Mouse (Mus musculus) right cerebral cortex, adult 2 months (tissue): ENCODE measurements around the gene Chst4.
"Not testable (repeated sequence)": the region's sequence is repeated elsewhere in the genome, so short reads cannot be mapped to it uniquely, and the experiment has no call there.

Source experiments
- DNase-seq, 2 experiments: peaks; one replicate each; pipeline ENCODE4 v3.0.0; 2021 to 2022; ENCODE audit warnings: low spot score in 2 of 2

Gene Chst4

GRCm38 (mm10) chr8:110039659-110040058 lies at the start of gene Chst4:
Chst4 (minus strand) TSS chr8:110039740.
- no peak for DNase-seq

GRCm38 (mm10) chr8:110082416-110083105 lies 43.0 kb upstream of the Chst4 start:
- DNase-seq: no peak

GRCm38 (mm10) chr8:110079282-110080221 lies 40.0 kb upstream of the Chst4 start, which contains the start of gene Zfp612:
Zfp612 (plus strand) TSS chr8:110079746.
- DNase-seq: peak; percentile 71 to 74

- DNase-seq: no peak
These were observed 35.0 kb upstream of the Chst4 start for GRCm38 (mm10) chr8:110074496-110074895.

- peak; percentile 72 to 74 for DNase-seq
These were observed 32.1 kb upstream of the Chst4 start for GRCm38 (mm10) chr8:110071600-110071999.

GRCm38 (mm10) chr8:110069706-110070105 lies 30.2 kb upstream of the Chst4 start:
- no peak for DNase-seq

- no peak for DNase-seq
These were observed 26.1 kb upstream of the Chst4 start for GRCm38 (mm10) chr8:110065676-110066075.

- no peak for DNase-seq
These were observed 25.2 kb upstream of the Chst4 start for GRCm38 (mm10) chr8:110064606-110065365.

GRCm38 (mm10) chr8:110064161-110064560 lies 24.6 kb upstream of the Chst4 start:
- DNase-seq: no peak

- no peak for DNase-seq
These were observed 18.7 kb upstream of the Chst4 start for GRCm38 (mm10) chr8:110058207-110058606.

- DNase-seq: no peak
These were observed 11.7 kb upstream of the Chst4 start for GRCm38 (mm10) chr8:110051208-110051607.

GRCm38 (mm10) chr8:110040509-110040908 lies 969 bp upstream of the Chst4 start:
- DNase-seq: no peak

GRCm38 (mm10) chr8:110039216-110039615 lies 324 bp downstream of the Chst4 start:
- peak in 1 of 2 experiments; percentile 8 for DNase-seq

- no peak for DNase-seq
These were observed 3.4 kb downstream of the Chst4 start for GRCm38 (mm10) chr8:110036156-110036555.

- no peak for DNase-seq
These were observed 5.2 kb downstream of the Chst4 start for GRCm38 (mm10) chr8:110034331-110034730.

GRCm38 (mm10) chr8:110033771-110034170 lies 5.8 kb downstream of the Chst4 start:
- DNase-seq: not testable (repeated sequence)

GRCm38 (mm10) chr8:110022768-110023344 lies 16.7 kb downstream of the Chst4 start:
- DNase-seq: no peak

GRCm38 (mm10) chr8:110022081-110022480 lies 17.5 kb downstream of the Chst4 start:
- DNase-seq: no peak

GRCm38 (mm10) chr8:110010868-110011267 lies 28.7 kb downstream of the Chst4 start:
- peak in 1 of 2 experiments; percentile 18 for DNase-seq

GRCm38 (mm10) chr8:110008995-110009446 lies 30.5 kb downstream of the Chst4 start:
- DNase-seq: no peak

GRCm38 (mm10) chr8:110008228-110008994 lies 31.1 kb downstream of the Chst4 start:
- no peak for DNase-seq
